Comparison of ENCODE assay signal across 9 mouse cellular contexts in the genomic region with DNA sequence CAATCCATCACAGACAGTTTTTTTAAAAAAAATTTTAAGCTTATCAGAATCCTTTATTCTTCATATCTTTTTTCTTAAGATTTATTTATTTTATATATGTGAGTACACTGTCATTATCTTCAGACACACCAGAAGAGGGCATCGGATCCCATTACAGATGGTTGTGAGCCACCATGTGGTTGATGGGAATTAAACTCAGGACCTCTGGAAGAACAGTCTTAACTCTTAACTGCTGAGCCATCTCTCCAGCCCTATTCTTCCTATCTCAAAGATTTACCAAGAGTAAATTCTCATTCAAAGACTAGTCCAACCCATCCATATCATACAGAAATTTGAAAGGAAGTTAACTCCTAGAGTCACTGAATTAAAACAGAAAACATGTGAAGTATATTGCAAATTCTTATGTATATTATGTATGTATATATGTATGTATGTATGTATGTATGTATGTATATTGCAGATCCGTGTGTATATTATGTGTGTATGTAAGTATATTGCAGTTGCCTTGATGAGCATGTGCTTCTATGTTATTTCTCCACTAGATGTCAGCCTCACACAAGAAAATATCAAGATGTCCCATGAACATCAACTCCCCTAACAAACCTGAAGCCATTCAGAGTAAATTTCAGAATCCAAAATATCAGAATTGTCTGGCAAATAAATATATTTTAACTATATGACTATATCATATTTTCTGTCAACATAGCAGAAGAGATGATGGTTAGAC. TPM values are rescaled to one million over a fixed set of nuclear protein-coding genes. Genes with fewer than 3 reads are reported as not detected.
DNase-seq lines count a peak whose midpoint lies in the region; ATAC-seq and TF ChIP-seq lines count a peak whose summit lies in the region.
"Had no signal": no experiment of that assay in that cellular context is flagged by ENCODE, and none has a peak within 500 bp of the region (broad histone marks: within the 10 kb centered on the region; RNA-seq: fewer than 3 reads in every experiment).

No protein-coding gene starts in this region.

- no peaks in the 10 kb centered on the region for H3K36me3 ChIP-seq in heart, postnatal 0 days (replicated peaks; ENCODE audit: control insufficient read depth, insufficient read depth, low read length)
- H3K36me3 ChIP-seq in CH12.LX (replicated peaks in 1 of 2; ENCODE audit: control insufficient read depth in 1 of 2, insufficient read depth in 1 of 2, low read length in 1 of 2): peaks cover 14 to 55% of the 10 kb centered on the region in 2 experiments
- H3K36me3 ChIP-seq: lung, embryonic 15.5 days had no signal

- dilution Hi-C loops in CH12.LX (cut with MboI; ENCODE audit: extremely low pct_ligation_motif_present, extremely low pct_unique_long_range_greater_than_20kb, low sequenced_read_pairs): no loop called here

- TF ChIP-seq RAD21 in CH12.LX (IDR thresholded peaks at IDR 0.05; ENCODE audit: low read depth, low read length): peak; percentile 83

- intact Hi-C loops in heart, postnatal 25 days (cut with DNase I): no loop called here

- TF ChIP-seq EP300 in heart, postnatal 0 days (IDR thresholded peaks at IDR 0.05; ENCODE audit: low read depth): no peak
- no peak for TF ChIP-seq EP300 in CH12.LX (IDR thresholded peaks at IDR 0.05; ENCODE audit: low read length)

- TF ChIP-seq CTCF in heart, postnatal 0 days (IDR thresholded peaks at IDR 0.05; ENCODE audit: low read depth): peak; percentile 45
- peak in 1 of 2 experiments; percentile 72; a peak in 2 of 4 replicates for TF ChIP-seq CTCF in CH12.LX (conservative IDR thresholded peaks at IDR 0.05 in 1 of 2, IDR thresholded peaks at IDR 0.05 in 1 of 2; ENCODE audit: low read depth in 2 of 2, low read length in 2 of 2)

- no peak for DNase-seq in heart, postnatal 0 days (ENCODE audit: low spot score)
- no peak for DNase-seq in heart, postnatal 25 days (ENCODE audit: low spot score)
- DNase-seq in CH12.LX (ENCODE audit: extremely low read depth): peak; percentile 62
- peak; percentile 50 for DNase-seq in embryo, embryonic 11 days
- DNase-seq in large intestine, adult 2 months (ENCODE audit: low read depth, low spot score): peak; percentile 1
- DNase-seq in right cerebral cortex, postnatal 36 days (ENCODE audit: low spot score in 2 of 2): no peak
- no peak for DNase-seq in cerebellum, postnatal 25 days
- no peak for DNase-seq in spleen, postnatal 14 days (ENCODE audit: low spot score in 2 of 2)

- H3K27ac ChIP-seq in heart, postnatal 0 days (ENCODE audit: low read depth): no peak overlapping the region
- H3K27ac ChIP-seq in CH12.LX (ENCODE audit: insufficient read depth, low read depth): no peak overlapping the region
- H3K27ac ChIP-seq: lung, embryonic 15.5 days had no signal

- in situ Hi-C loops in CH12.LX (cut with MboI; ENCODE audit: low pct_ligation_motif_present, low pct_unique_long_range_greater_than_20kb, low sequenced_read_pairs): loop anchor here (5.0 kb wide), 1 partner anchor 41 kb away; the partner anchor contains the start of gene Tespa1

- no peak for ATAC-seq in heart, postnatal 0 days (ENCODE audit: insufficient read depth, low read depth)

- no peaks in the 10 kb centered on the region for H3K4me1 ChIP-seq in heart, postnatal 0 days (ENCODE audit: control insufficient read depth, insufficient read depth)
- no peaks in the 10 kb centered on the region for H3K4me1 ChIP-seq in CH12.LX (ENCODE audit: control insufficient read depth in 1 of 2, insufficient read depth in 2 of 2)
- H3K4me1 ChIP-seq: lung, embryonic 15.5 days had no signal

- no peak for TF ChIP-seq POLR2A in CH12.LX (IDR thresholded peaks at IDR 0.05; ENCODE audit: low read depth, low read length)

- no peak overlapping the region for H3K4me2 ChIP-seq in heart, postnatal 0 days (ENCODE audit: low read depth, low read length)
- no peak overlapping the region for H3K4me2 ChIP-seq in CH12.LX (ENCODE audit: insufficient read depth, low read depth, poor library complexity, severe bottlenecking)
- H3K4me2 ChIP-seq: lung, embryonic 15.5 days had no signal

- H3K9me3 ChIP-seq in heart, postnatal 0 days (replicated peaks; ENCODE audit: control insufficient read depth, low read length): no peaks in the 10 kb centered on the region
- H3K9me3 ChIP-seq in CH12.LX (replicated peaks; ENCODE audit: low read length): no peaks in the 10 kb centered on the region
- H3K9me3 ChIP-seq: lung, embryonic 15.5 days had no signal

- H3K4me3 ChIP-seq in heart, postnatal 0 days (ENCODE audit: low read depth, low read length): no peak overlapping the region
- H3K4me3 ChIP-seq in CH12.LX (replicated peaks in 1 of 3; ENCODE audit: low read depth in 2 of 3, low read length in 2 of 3, poor library complexity in 1 of 3): no peak overlapping the region
- H3K4me3 ChIP-seq: lung, embryonic 15.5 days had no signal

- 59% methylated on average over 2 of the region's 2 CpGs for WGBS in heart, postnatal 0 days
- 53% methylated on average over 2 of the region's 2 CpGs for WGBS in large intestine, adult 2 months

- no peaks in the 10 kb centered on the region for H3K79me2 ChIP-seq in CH12.LX (replicated peaks; ENCODE audit: control insufficient read depth, extremely low read depth, insufficient read depth, poor library complexity, severe bottlenecking)

- H3K9ac ChIP-seq in heart, postnatal 0 days (replicated peaks; ENCODE audit: low read depth, low read length): no peak overlapping the region
- H3K9ac ChIP-seq in CH12.LX (ENCODE audit: insufficient read depth, low read depth): no peak overlapping the region
- H3K9ac ChIP-seq: lung, embryonic 15.5 days had no signal

- no peaks in the 10 kb centered on the region for H3K27me3 ChIP-seq in heart, postnatal 0 days (ENCODE audit: control insufficient read depth, insufficient read depth, low read length)
- no peaks in the 10 kb centered on the region for H3K27me3 ChIP-seq in CH12.LX (replicated peaks)
- H3K27me3 ChIP-seq: lung, embryonic 15.5 days had no signal

TF ChIP-seq in CH12.LX, 34 proteins besides CTCF, POLR2A, EP300 and RAD21:
- TF ChIP-seq IRF4 (IDR thresholded peaks at IDR 0.05; ENCODE audit: low read depth, low read length): no peak
- no peak for TF ChIP-seq TBP (conservative IDR thresholded peaks at IDR 0.05; ENCODE audit: low read depth, low read length)
- TF ChIP-seq SIN3A (IDR thresholded peaks at IDR 0.05; ENCODE audit: low read length): no peak
- TF ChIP-seq JUND (conservative IDR thresholded peaks at IDR 0.05; ENCODE audit: low read depth, low read length): no peak
- peak; percentile 70 for TF ChIP-seq SMC3 (IDR thresholded peaks at IDR 0.05; ENCODE audit: low read depth, low read length)
- TF ChIP-seq E2F4 (IDR thresholded peaks at IDR 0.05; ENCODE audit: insufficient replicate concordance, low read depth, low read length): no peak
- no peak for TF ChIP-seq JUN (IDR thresholded peaks at IDR 0.05; ENCODE audit: insufficient read depth, low read depth, low read length)
- peak; percentile 95 for TF ChIP-seq MYC (IDR thresholded peaks at IDR 0.05; ENCODE audit: low read depth, low read length)
- no peak for TF ChIP-seq RCOR1 (conservative IDR thresholded peaks at IDR 0.05; ENCODE audit: low read depth, low read length)
- TF ChIP-seq ETS1 (conservative IDR thresholded peaks at IDR 0.05; ENCODE audit: low read depth, low read length): no peak
- no peak for TF ChIP-seq NELFE (IDR thresholded peaks at IDR 0.05; ENCODE audit: low read depth, low read length)
- no peak for TF ChIP-seq NRF1 (IDR thresholded peaks at IDR 0.05; ENCODE audit: low read depth, low read length)
- peak; percentile 93 for TF ChIP-seq MAX (IDR thresholded peaks at IDR 0.05; ENCODE audit: low read length)

RNA-seq across cellular contexts. Expression of gene Vmn2r84, which starts 30.5 kb away (rescaled TPM):
- total RNA-seq in heart, postnatal 0 days (2014; rRNA removed; ENCODE audit: low replicate concordance): not detected in 2 replicates
- polyA plus RNA-seq in heart, postnatal 0 days (2015; fragmentation: Nextera tagmentation; extraction: Ambion mirVana): not detected in 2 replicates
- not detected for total RNA-seq in heart, postnatal 25 days (2021)
- under 0.01 TPM in 1 of 2 replicates, not detected in the other for total RNA-seq in CH12.LX (2012; rRNA removed)
- total RNA-seq in CH12.LX (2014; rRNA removed): not detected in 2 replicates
- polyA plus RNA-seq in CH12.LX (2012; ENCODE audit: insufficient read length, low read depth): 0.26 TPM in 2 replicates
- not detected in 2 replicates for polyA plus RNA-seq in large intestine, adult 2 months (2012; rRNA removed)
- polyA plus RNA-seq: lung, embryonic 15.5 days had no signal

RNA-seq across cellular contexts. Expression of gene Tespa1, which starts 40.9 kb away (rescaled TPM):
- total RNA-seq in heart, postnatal 0 days (2014; rRNA removed; ENCODE audit: low replicate concordance): 3.4 TPM in 1 of 2 replicates, not detected in the other
- 0.10 TPM in 1 of 2 replicates, not detected in the other for polyA plus RNA-seq in heart, postnatal 0 days (2015; fragmentation: Nextera tagmentation; extraction: Ambion mirVana)
- total RNA-seq in heart, postnatal 25 days (2021): under 1 TPM in 1 of 2 experiments, not detected in 1; 0.44 TPM
- 26.0 and 28.1 TPM in 2 replicates for total RNA-seq in CH12.LX (2012; rRNA removed)
- total RNA-seq in CH12.LX (2014; rRNA removed): 55.1 and 68.0 TPM in 2 replicates
- 48.5 and 48.9 TPM in 2 replicates for polyA plus RNA-seq in CH12.LX (2012; ENCODE audit: insufficient read length, low read depth)
- polyA plus RNA-seq in large intestine, adult 2 months (2012; rRNA removed): 1.3 and 1.7 TPM in 2 replicates

Comparison
In these comparisons a context has a peak if more than half of its experiments do, and no peak if none do; other contexts are left out.
1. DNase-seq: peak in CH12.LX (single experiment), embryo, embryonic 11 days (single experiment) and large intestine, adult 2 months (single experiment); none in heart, postnatal 0 days (single experiment), heart, postnatal 25 days (single experiment), right cerebral cortex, postnatal 36 days (0 of 2), cerebellum, postnatal 25 days (0 of 2) and spleen, postnatal 14 days (0 of 2).